Mouse (Mus musculus) embryonic facial prominence, embryonic 11.5 days (tissue): ENCODE results near the gene Rsl1d1. TPM values are rescaled to one million over a fixed set of nuclear protein-coding genes. Genes with fewer than 3 reads are reported as not detected.
A peak's percentile ranks its signal among the peaks of the same experiment; 100 is the strongest.
"Not testable (repeated sequence)": the region's sequence is repeated elsewhere in the genome, so short reads cannot be mapped to it uniquely, and the experiment has no call there.

Source experiments
- ATAC-seq: fragments of 200-750 bp; cut with Nextera tagmentation; replicated peaks from 2 replicates; pipeline ENCODE4 v1.8.0; 2017; ENCODE audit warnings: low read depth; ENCODE audit not compliant: insufficient number of reproducible peaks, low FRiP score, low TSS enrichment
- DNase-seq: peaks from one replicate; pipeline ENCODE4 v3.0.0-alpha.2; 2015; ENCODE audit warnings: low spot score
- H3K27ac ChIP-seq: fragments of 300-500 bp; sonication (generic); replicated peaks from 2 replicates; pipeline ENCODE4 v1.5.1; 2014; ENCODE audit warnings: mild to moderate bottlenecking, low read depth, low read length, control low read depth
- H3K27me3 ChIP-seq: fragments of 300-500 bp; sonication (generic); 2 replicates; pipeline ENCODE4 v1.6.1; 2014; ENCODE audit warnings: mild to moderate bottlenecking, low read length, moderate library complexity, mixed read lengths; ENCODE audit not compliant: control insufficient read depth, insufficient read depth
- H3K36me3 ChIP-seq: fragments of 300-500 bp; sonication (generic); replicated peaks from 2 replicates; pipeline ENCODE4 v1.6.1; 2014; ENCODE audit warnings: low read depth, mild to moderate bottlenecking, low read length, moderate library complexity, mixed read lengths; ENCODE audit not compliant: control insufficient read depth, insufficient read depth
- H3K4me1 ChIP-seq: fragments of 300-500 bp; sonication (generic); 2 replicates; pipeline ENCODE4 v1.6.1; 2014; ENCODE audit warnings: low read length, mixed read lengths; ENCODE audit not compliant: control insufficient read depth, insufficient read depth
- H3K4me2 ChIP-seq: fragments of 300-500 bp; sonication (generic); 2 replicates; pipeline ENCODE4 v1.6.1; 2014; ENCODE audit warnings: low read depth, mild to moderate bottlenecking, control low read depth, low read length, moderate library complexity
- H3K4me3 ChIP-seq: fragments of 300-500 bp; sonication (generic); 2 replicates; pipeline ENCODE4 v1.5.1; 2014; ENCODE audit warnings: low read depth, low read length, control low read depth
- H3K9ac ChIP-seq: fragments of 300-500 bp; sonication (generic); replicated peaks from 2 replicates; pipeline ENCODE4 v1.6.1; 2014; ENCODE audit warnings: mild to moderate bottlenecking, control low read depth, low read length
- H3K9me3 ChIP-seq: fragments of 300-500 bp; sonication (generic); replicated peaks from 2 replicates; pipeline ENCODE4 v1.6.1; 2016; ENCODE audit warnings: mild to moderate bottlenecking, low read length, inconsistent platforms, mixed read lengths; ENCODE audit not compliant: control insufficient read depth
- WGBS: fragments of 180-500 bp; shearing (Covaris S2); extraction: QIAGEN DNeasy Blood & Tissue Kit; methylation state at CpG from one replicate; pipeline ENCODE4 v1.1.7; 2014; 5-methylcytosine and 5-hydroxymethylcytosine counted together
- microRNA-seq: library from miRNA; unstranded; fragments of <30 nt; microRNA quantifications from one replicate; pipeline ENCODE4, GENCODE M21; 2016; ENCODE audit warnings: borderline number of aligned reads
- polyA plus RNA-seq: library from polyadenylated mRNA; unstranded; fragments of >200 nt; fragmentation: Nextera tagmentation; extraction: Ambion mirVana; gene quantifications from 2 replicates; pipeline ENCODE4 v1.2.1, GENCODE M21; 2014

The Rsl1d1 gene
- polyA plus RNA-seq, 1 experiment from 2014 or later: 309 TPM

GRCm38 (mm10) chr16:11143706-11144483, 59.2 kb downstream of the Rsl1d1 start:
- not testable (repeated sequence) for H3K27me3 ChIP-seq, H3K36me3 ChIP-seq, H3K9ac ChIP-seq, H3K4me1 ChIP-seq, DNase-seq, H3K9me3 ChIP-seq, H3K4me3 ChIP-seq, H3K4me2 ChIP-seq, ATAC-seq, H3K27ac ChIP-seq
- 14% methylated on average over 54 of the region's 56 CpGs for WGBS

Small RNA genes within 50 kb of the gene (microRNA-seq; reads per million reads assigned to microRNA genes)
- 191 reads per million, percentile 52 among the genes with 10 or more reads in this experiment for gene Gm23935

Other genes with a start within 250 kb of the Rsl1d1 start
- 66.4 and 75.6 TPM in 2 replicates for gene Snn, start 142.4 kb downstream of the Rsl1d1 start, polyA plus RNA-seq
- gene Litaf, start 137.2 kb downstream of the Rsl1d1 start, polyA plus RNA-seq: 92.5 and 94.4 TPM in 2 replicates
- gene Txndc11, start 68.7 kb downstream of the Rsl1d1 start, polyA plus RNA-seq: 33.6 and 33.9 TPM in 2 replicates
- gene Zc3h7a, start 26.9 kb downstream of the Rsl1d1 start, polyA plus RNA-seq: 90.0 and 98.5 TPM in 2 replicates
- 102 and 109 TPM in 2 replicates for gene Gspt1, start 51.0 kb upstream of the Rsl1d1 start, polyA plus RNA-seq
- not detected in 2 replicates for gene Tnfrsf17, start 110.5 kb upstream of the Rsl1d1 start, polyA plus RNA-seq
- 6.1 and 7.0 TPM in 2 replicates for gene Snx29, start 119.6 kb upstream of the Rsl1d1 start, polyA plus RNA-seq